Mouse (Mus musculus): ENCODE results near the gene Gabra4.
"Not testable (repeated sequence)": the region's sequence is repeated elsewhere in the genome, so short reads cannot be mapped to it uniquely, and the experiment has no call there.

Gabra4 gene

GRCm38 (mm10) chr5:71658115-71658497, at the start of gene Gabra4:
Gene Gabra4, minus strand, starts transcription at chr5:71658308.
- DNase-seq (ENCODE audit: low read depth) = no peak

- DNase-seq (ENCODE audit: low read depth) = no peak
Measured at GRCm38 (mm10) chr5:71701273-71701614, 43.1 kb upstream of the Gabra4 start.

- no peak for DNase-seq (ENCODE audit: low read depth)
Measured at GRCm38 (mm10) chr5:71700468-71701272, 42.6 kb upstream of the Gabra4 start.

GRCm38 (mm10) chr5:71699696-71700467, 41.8 kb upstream of the Gabra4 start:
- no peak for DNase-seq (ENCODE audit: low read depth)

- no peak for DNase-seq (ENCODE audit: low read depth)
Measured at GRCm38 (mm10) chr5:71665593-71665992, 7.5 kb upstream of the Gabra4 start.

- DNase-seq (ENCODE audit: low read depth) = no peak
Measured at GRCm38 (mm10) chr5:71657482-71658114, 510 bp downstream of the Gabra4 start, which contains the start of gene Gabrb1. Gene Gabrb1, plus strand, starts transcription at chr5:71658113.

GRCm38 (mm10) chr5:71656771-71657170, 1.3 kb downstream of the Gabra4 start:
- no peak for DNase-seq (ENCODE audit: low read depth)

- DNase-seq (ENCODE audit: low read depth) = no peak
Measured at GRCm38 (mm10) chr5:71654056-71654455, 4.1 kb downstream of the Gabra4 start.

GRCm38 (mm10) chr5:71648108-71648507, 10.0 kb downstream of the Gabra4 start:
- DNase-seq (ENCODE audit: low read depth) = no peak

GRCm38 (mm10) chr5:71639804-71640203, 18.3 kb downstream of the Gabra4 start:
- DNase-seq (ENCODE audit: low read depth) = no peak

- no peak for DNase-seq (ENCODE audit: low read depth)
Measured at GRCm38 (mm10) chr5:71627820-71628219, 30.3 kb downstream of the Gabra4 start.

- no peak for DNase-seq (ENCODE audit: low read depth)
Measured at GRCm38 (mm10) chr5:71616734-71617133, 41.4 kb downstream of the Gabra4 start.

- DNase-seq (ENCODE audit: low read depth) = no peak
Measured at GRCm38 (mm10) chr5:71614311-71614710, 43.8 kb downstream of the Gabra4 start.

GRCm38 (mm10) chr5:71608735-71609134, 49.4 kb downstream of the Gabra4 start:
- DNase-seq (ENCODE audit: low read depth) = no peak

- DNase-seq (ENCODE audit: low read depth) = no peak
Measured at GRCm38 (mm10) chr5:71606907-71607306, 51.2 kb downstream of the Gabra4 start.

GRCm38 (mm10) chr5:71604128-71604690, 53.9 kb downstream of the Gabra4 start:
- DNase-seq (ENCODE audit: low read depth) = no peak

GRCm38 (mm10) chr5:71595321-71595720, 62.8 kb downstream of the Gabra4 start:
- no peak for DNase-seq (ENCODE audit: low read depth)

GRCm38 (mm10) chr5:71593745-71594255, 64.3 kb downstream of the Gabra4 start:
- DNase-seq (ENCODE audit: low read depth) = no peak

- no peak for DNase-seq (ENCODE audit: low read depth)
Measured at GRCm38 (mm10) chr5:71571646-71572237, 86.4 kb downstream of the Gabra4 start.

- DNase-seq (ENCODE audit: low read depth) = no peak
Measured at GRCm38 (mm10) chr5:71548079-71548478, 110.0 kb downstream of the Gabra4 start, which contains the start of gene Cox7b2. Gene Cox7b2, minus strand, starts transcription at chr5:71548205.

- peak; percentile 23 for DNase-seq (ENCODE audit: low read depth)
Measured at GRCm38 (mm10) chr5:71545554-71545953, 112.6 kb downstream of the Gabra4 start.

- not testable (repeated sequence) for DNase-seq (ENCODE audit: low read depth)
Measured at GRCm38 (mm10) chr5:71525486-71525885, 132.6 kb downstream of the Gabra4 start.

Data from naive thymus-derived CD4-positive, alpha-beta T cell, adult 2 months (primary cell).